Comparison of ENCODE assay signal across 1 mouse cellular context in genomic region chr8:122442781-122443180, GRCm38 (mm10).
TF ChIP-seq lines count a peak whose summit lies in the region.

No protein-coding gene starts in this region.

TF ChIP-seq in CH12.LX, 34 proteins besides CTCF, POLR2A, EP300 and RAD21:
- TF ChIP-seq CHD2 (IDR thresholded peaks at IDR 0.05; ENCODE audit: low read length) (no peak), ELF1 (IDR thresholded peaks at IDR 0.05; ENCODE audit: low read depth, low read length) (no peak), BHLHE40 (IDR thresholded peaks at IDR 0.05; ENCODE audit: low read depth, low read length) (no peak), USF1 (IDR thresholded peaks at IDR 0.05; ENCODE audit: low read depth, low read length) (no peak), MAX (IDR thresholded peaks at IDR 0.05; ENCODE audit: low read length) (no peak), JUN (IDR thresholded peaks at IDR 0.05; ENCODE audit: insufficient read depth, low read depth, low read length) (no peak), IRF4 (IDR thresholded peaks at IDR 0.05; ENCODE audit: low read depth, low read length) (no peak), ZC3H11A (IDR thresholded peaks at IDR 0.05; ENCODE audit: low read depth, low read length) (no peak), ETS1 (conservative IDR thresholded peaks at IDR 0.05; ENCODE audit: low read depth, low read length) (no peak), ZNF384 (IDR thresholded peaks at IDR 0.05; ENCODE audit: low read depth, low read length) (no peak), GABPA (IDR thresholded peaks at IDR 0.05; ENCODE audit: insufficient replicate concordance, low read depth, low read length) (no peak), KAT2A (IDR thresholded peaks at IDR 0.05; ENCODE audit: insufficient replicate concordance, low read length) (no peak), E2F4 (IDR thresholded peaks at IDR 0.05; ENCODE audit: insufficient replicate concordance, low read depth, low read length) (no peak), MEF2A (IDR thresholded peaks at IDR 0.05; ENCODE audit: borderline replicate concordance, low read depth, low read length) (no peak), UBTF (IDR thresholded peaks at IDR 0.05; ENCODE audit: low read depth, low read length) (no peak), NELFE (IDR thresholded peaks at IDR 0.05; ENCODE audit: low read depth, low read length) (no peak), ZMIZ1 (IDR thresholded peaks at IDR 0.05; ENCODE audit: low read depth, low read length) (no peak), PAX5 (IDR thresholded peaks at IDR 0.05; ENCODE audit: low read length) (no peak)
TF ChIP-seq in CH12.LX: peak in this region for 0.
